Mouse (Mus musculus) liver, embryonic 12.5 days (tissue): ENCODE data around the gene Commd6. TPM values are rescaled to one million over a fixed set of nuclear protein-coding genes. Genes with fewer than 3 reads are reported as not detected.
A peak's percentile ranks its signal among the peaks of the same experiment; 100 is the strongest.

ENCODE experiments used
- ATAC-seq: fragments of 200-750 bp; cut with Nextera tagmentation; 2 replicates; pipeline ENCODE4 v1.8.0; 2017; ENCODE audit warnings: moderate number of reproducible peaks, mild to moderate bottlenecking, moderate library complexity
- H3K27ac ChIP-seq: fragments of 300-500 bp; sonication (generic); 2 replicates; pipeline ENCODE4 v1.5.1; 2016; ENCODE audit warnings: mild to moderate bottlenecking
- H3K27me3 ChIP-seq: fragments of 300-500 bp; sonication (generic); replicated peaks from 2 replicates; pipeline ENCODE4 v1.6.1; 2016; ENCODE audit warnings: mild to moderate bottlenecking, moderate library complexity
- H3K36me3 ChIP-seq: fragments of 300-500 bp; sonication (generic); 2 replicates; pipeline ENCODE4 v1.6.1; 2016; ENCODE audit warnings: mild to moderate bottlenecking, moderate library complexity
- H3K4me1 ChIP-seq: fragments of 300-500 bp; sonication (generic); 2 replicates; pipeline ENCODE4 v1.6.1; 2016
- H3K4me2 ChIP-seq: fragments of 300-500 bp; sonication (generic); 2 replicates; pipeline ENCODE4 v1.6.1; 2016; ENCODE audit warnings: mild to moderate bottlenecking, moderate library complexity
- H3K4me3 ChIP-seq: fragments of 300-500 bp; sonication (generic); 2 replicates; pipeline ENCODE4 v1.5.1; 2016; ENCODE audit warnings: mild to moderate bottlenecking, moderate library complexity
- H3K9ac ChIP-seq: fragments of 300-500 bp; sonication (generic); 2 replicates; pipeline ENCODE4 v1.6.1; 2016; ENCODE audit warnings: mild to moderate bottlenecking, moderate library complexity
- H3K9me3 ChIP-seq: fragments of 300-500 bp; sonication (generic); replicated peaks from 2 replicates; pipeline ENCODE4 v1.6.1; 2016; ENCODE audit warnings: mild to moderate bottlenecking, moderate library complexity
- WGBS: fragments of 180-500 bp; shearing (Covaris S2); methylation state at CpG from one replicate; pipeline ENCODE4 v1.1.7; 2016; ENCODE audit not compliant: insufficient replicate concordance; 5-methylcytosine and 5-hydroxymethylcytosine counted together
- polyA plus RNA-seq: library from polyadenylated mRNA; unstranded; fragments of >200 nt; fragmentation: Nextera tagmentation; extraction: Ambion mirVana; gene quantifications from 2 replicates; pipeline ENCODE4 v1.2.1, GENCODE M21; 2016

Gene Commd6
- polyA plus RNA-seq, 1 experiment from 2014 or later = 64.2 TPM

DNA sequence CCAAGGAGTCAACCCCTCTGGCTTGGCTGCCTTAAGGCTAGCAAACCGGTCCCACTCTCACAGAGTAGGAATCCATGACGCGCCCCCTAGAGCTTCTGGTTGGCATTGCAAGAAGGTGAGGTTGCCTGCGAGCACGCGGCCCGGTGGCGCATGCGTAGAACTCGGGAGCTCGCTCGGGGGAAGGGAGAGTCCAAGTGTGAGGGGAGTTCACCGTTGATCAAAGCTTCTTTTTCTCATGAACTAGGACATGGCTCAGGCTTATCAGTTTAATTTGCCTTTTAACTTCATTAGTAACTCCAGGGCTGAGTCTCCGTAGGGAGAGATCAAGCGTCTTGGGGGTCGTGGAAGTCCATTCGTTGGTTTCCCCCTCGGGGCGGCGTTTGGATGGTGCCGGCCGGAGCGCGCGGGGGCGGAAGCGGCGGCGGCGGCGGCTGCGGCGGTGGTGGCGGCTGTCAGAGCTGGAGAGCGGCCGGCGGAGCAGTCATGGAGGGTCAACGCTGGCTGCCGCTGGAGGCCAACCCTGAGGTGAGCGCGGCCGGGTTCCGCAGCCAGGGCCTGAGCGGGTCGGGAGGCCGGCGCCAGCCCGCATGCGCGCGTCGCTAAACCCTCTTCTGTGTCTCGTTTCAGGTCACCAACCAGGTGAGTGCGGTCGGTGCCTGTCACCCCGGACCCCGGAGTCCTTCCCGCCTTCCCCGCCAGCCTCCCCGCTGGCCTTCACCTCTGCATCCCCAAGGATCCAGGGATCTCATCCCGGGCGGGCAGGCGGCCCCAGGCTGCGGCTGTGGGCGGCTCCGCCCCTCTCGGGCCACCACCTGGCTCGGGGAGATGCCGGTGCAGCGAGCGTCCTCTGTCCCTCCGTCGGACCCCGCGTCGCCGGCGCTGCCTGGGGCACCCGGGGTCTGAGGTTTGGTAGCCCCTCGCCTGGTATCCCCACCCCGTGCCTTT, 13.4 kb upstream of the Commd6 start, which contains the start of gene Uchl3:
Gene Uchl3, plus strand, starts transcription at position 387 of the 945 bp plus-strand sequence.
- Histone ChIP-seq H3K9me3 (no peaks in the 10 kb centered on the region), H3K27ac (peak within 1 kb of the TSS; percentile 73; the same call in 1 of the 2 replicates), H3K9ac (peak within 1 kb of the TSS; percentile 83), H3K4me3 (peak within 1 kb of the TSS; percentile 93), H3K4me2 (peak within 1 kb of the TSS; percentile 98), H3K4me1 (peaks cover 22% of the 10 kb centered on the region), H3K27me3 (no peaks in the 10 kb centered on the region), H3K36me3 (no peaks in the 10 kb centered on the region)
- peak; percentile 90 for ATAC-seq
- under 1% methylated on average over 73 of the region's 81 CpGs for WGBS

DNA sequence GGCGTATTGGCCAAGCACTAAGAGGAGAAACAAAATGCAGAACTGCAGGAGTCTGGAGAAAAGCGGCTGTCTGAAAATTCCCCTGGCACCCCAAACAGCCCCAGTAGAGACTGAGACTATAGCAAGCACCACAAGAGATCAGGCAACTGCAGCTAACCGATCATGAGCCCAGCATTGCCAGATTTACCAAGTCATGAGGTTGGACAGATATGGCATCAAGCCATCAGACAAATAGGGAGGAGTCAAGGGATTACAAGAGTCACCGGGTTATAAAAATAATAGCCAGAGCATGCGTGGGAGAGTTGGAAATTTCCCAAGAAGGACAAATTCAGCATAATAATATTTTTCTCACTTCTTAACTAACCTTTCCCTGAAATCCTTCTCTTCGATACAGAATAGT, 12.1 kb upstream of the Commd6 start:
- H3K4me2 ChIP-seq = no peak overlapping the region
- no peaks in the 10 kb centered on the region for H3K36me3 ChIP-seq
- no peak overlapping the region for H3K4me3 ChIP-seq
- H3K27ac ChIP-seq = no peak overlapping the region
- 86% methylated on average over 6 of the region's 6 CpGs for WGBS
- peaks cover 22% of the 10 kb centered on the region for H3K4me1 ChIP-seq
- H3K9ac ChIP-seq = no peak overlapping the region
- H3K9me3 ChIP-seq = no peaks in the 10 kb centered on the region
- no peaks in the 10 kb centered on the region for H3K27me3 ChIP-seq
- no peak for ATAC-seq

DNA sequence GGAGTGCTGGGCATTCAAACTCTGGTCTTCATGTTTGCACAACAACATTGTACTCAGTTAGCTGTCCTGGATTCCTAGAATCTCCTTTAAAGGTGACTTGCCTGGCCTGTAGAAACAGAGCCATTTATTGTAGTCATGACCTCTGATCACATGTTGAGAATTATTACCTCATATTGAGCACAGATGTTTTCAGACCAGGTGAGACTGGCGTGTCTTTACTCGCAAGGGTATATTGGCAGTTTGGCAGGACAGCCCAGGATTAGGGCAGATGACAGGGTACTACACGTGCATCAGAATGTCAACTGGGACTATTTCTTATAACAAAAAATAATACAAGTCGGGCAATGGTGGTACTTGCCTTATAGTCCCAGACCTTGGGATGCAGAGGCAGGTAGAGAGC, 10.1 kb upstream of the Commd6 start:
- H3K36me3 ChIP-seq = no peaks in the 10 kb centered on the region
- H3K4me3 ChIP-seq = no peak overlapping the region
- no peaks in the 10 kb centered on the region for H3K9me3 ChIP-seq
- H3K4me1 ChIP-seq = peaks cover 12% of the 10 kb centered on the region
- WGBS = 72% methylated on average over 4 of the region's 4 CpGs
- no peak for ATAC-seq
- H3K4me2 ChIP-seq = no peak overlapping the region
- H3K9ac ChIP-seq = no peak overlapping the region
- no peak overlapping the region for H3K27ac ChIP-seq
- no peaks in the 10 kb centered on the region for H3K27me3 ChIP-seq

DNA sequence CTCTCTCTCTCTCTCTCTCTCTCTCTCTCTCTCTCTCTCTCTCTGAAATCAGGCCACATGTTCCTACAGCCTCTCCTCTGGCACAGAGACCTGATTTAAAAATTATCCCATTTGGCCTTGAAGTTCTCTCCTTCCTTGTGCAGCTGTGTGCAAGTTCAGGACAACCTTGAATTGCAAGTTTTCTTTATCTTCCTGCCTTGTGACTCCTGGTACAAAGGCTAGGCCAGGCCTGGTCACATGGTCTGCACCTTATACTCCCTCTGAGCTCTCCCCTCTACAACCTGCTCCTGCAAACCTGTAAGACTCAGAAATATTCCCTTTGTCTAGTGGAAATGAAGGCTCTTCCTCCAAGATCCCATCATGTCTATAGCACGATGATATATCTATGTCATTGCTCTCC, 4.5 kb upstream of the Commd6 start:
- no peak for ATAC-seq
- Histone ChIP-seq H3K27ac (no peak overlapping the region), H3K4me3 (no peak overlapping the region), H3K27me3 (no peaks in the 10 kb centered on the region), H3K4me2 (no peak overlapping the region), H3K4me1 (no peaks in the 10 kb centered on the region; the same call in 1 of the 2 replicates), H3K9me3 (no peaks in the 10 kb centered on the region), H3K36me3 (no peaks in the 10 kb centered on the region), H3K9ac (no peak overlapping the region)
- WGBS = 71% methylated on average over 1 of the region's 1 CpGs

DNA sequence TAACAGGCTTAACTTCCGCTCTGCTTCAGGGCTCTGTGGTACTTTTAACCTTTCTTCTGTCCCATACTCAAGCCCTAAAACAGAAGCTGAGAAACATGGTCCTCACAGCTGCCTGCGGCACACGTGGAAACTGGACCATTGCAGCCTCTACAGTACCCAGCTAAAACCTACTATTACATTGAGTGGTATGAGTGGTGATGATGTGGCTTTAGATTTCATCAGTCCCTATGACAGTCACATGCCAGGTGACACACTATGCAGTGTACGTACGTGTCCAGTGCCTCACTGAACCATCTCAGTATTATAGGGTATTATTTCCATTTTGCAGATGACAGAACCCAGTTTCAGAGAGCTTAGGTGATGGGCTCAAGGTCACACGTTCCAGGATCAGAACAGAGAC, 3.1 kb downstream of the Commd6 start:
- no peaks in the 10 kb centered on the region for H3K9me3 ChIP-seq
- no peak overlapping the region for H3K4me2 ChIP-seq

DNA sequence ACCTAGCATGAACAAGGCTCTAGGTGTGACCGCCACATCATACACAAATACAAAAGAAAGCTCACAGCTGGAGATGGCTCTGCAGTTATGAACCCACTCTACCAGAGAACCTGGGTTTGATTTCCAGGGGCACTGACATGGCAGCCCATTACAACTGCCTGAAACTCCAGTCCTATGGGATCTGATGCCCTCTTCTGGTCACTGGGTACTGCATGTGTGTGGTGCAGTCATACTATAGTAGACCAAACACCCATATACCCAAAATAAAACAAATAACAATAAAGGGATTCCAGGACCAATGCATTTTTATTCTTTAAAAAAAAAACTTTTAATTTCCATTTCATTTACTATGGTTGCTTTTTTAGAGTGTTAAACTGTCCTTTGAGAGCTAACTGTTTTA, 4.7 kb downstream of the Commd6 start:
- H3K4me3 ChIP-seq = no peak overlapping the region
- H3K9me3 ChIP-seq = no peaks in the 10 kb centered on the region
- no peak overlapping the region for H3K4me2 ChIP-seq
- H3K4me1 ChIP-seq = peaks cover 12% of the 10 kb centered on the region
- ATAC-seq = no peak
- H3K9ac ChIP-seq = no peak overlapping the region
- H3K27me3 ChIP-seq = no peaks in the 10 kb centered on the region
- 83% methylated on average over 1 of the region's 1 CpGs for WGBS
- no peak overlapping the region for H3K27ac ChIP-seq
- peaks cover 36% of the 10 kb centered on the region for H3K36me3 ChIP-seq

More for the DNA sequence above, 3.1 kb downstream of the Commd6 start:
- Histone ChIP-seq H3K36me3 (peaks cover 29% of the 10 kb centered on the region), H3K27me3 (no peaks in the 10 kb centered on the region), H3K4me3 (no peak overlapping the region), H3K27ac (no peak overlapping the region), H3K9ac (no peak overlapping the region), H3K4me1 (peaks cover 12% of the 10 kb centered on the region)
- 83% methylated on average over 6 of the region's 6 CpGs for WGBS
- ATAC-seq = no peak

DNA sequence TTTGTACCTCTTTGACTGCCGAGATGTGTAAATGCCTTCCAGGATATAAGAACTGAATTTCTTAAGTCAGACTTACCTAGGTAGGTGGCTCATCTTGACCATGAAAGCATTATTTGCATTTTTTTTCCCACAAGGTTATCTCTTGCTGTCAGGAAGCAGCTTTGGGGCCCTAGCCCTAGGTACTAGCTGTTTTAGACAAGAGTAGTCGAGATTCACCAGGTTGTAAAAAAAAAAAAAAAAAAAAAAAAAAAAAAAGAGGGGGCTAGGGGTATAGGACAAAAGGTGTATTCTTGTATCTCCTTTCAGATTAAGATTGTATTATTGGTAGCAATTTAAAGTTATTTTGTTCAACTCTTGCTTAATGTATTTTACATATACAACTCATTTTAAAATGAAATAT, 9.9 kb downstream of the Commd6 start:
- H3K9me3 ChIP-seq = no peaks in the 10 kb centered on the region
- no peak overlapping the region for H3K27ac ChIP-seq
- H3K36me3 ChIP-seq = peaks cover 34% of the 10 kb centered on the region
- no peak overlapping the region for H3K9ac ChIP-seq
- ATAC-seq = no peak
- no peak overlapping the region for H3K4me2 ChIP-seq
- 51% methylated on average over 2 of the region's 2 CpGs for WGBS
- H3K4me3 ChIP-seq = no peak overlapping the region
- H3K27me3 ChIP-seq = no peaks in the 10 kb centered on the region
- H3K4me1 ChIP-seq = no peaks in the 10 kb centered on the region

DNA sequence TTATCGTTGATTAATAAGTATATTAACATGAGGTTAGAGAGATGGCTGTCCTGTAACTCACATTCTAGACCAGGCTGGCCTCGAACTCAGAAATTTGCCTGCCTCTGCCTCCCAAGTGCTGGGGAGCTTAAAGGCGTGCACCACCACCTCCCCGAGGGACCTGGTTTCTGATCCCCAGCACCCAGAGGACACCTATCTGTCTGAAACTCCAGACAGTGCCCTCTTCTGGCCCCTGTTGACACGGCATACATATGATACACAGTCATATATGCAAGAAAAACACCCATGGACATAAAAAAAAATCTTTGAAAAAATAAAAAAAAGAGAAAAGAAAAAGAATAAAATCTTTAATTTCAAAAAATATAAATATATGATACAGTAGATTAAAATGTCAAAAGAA, 22.8 kb downstream of the Commd6 start:
- Histone ChIP-seq H3K4me2 (no peak overlapping the region), H3K27ac (no peak overlapping the region), H3K36me3 (no peaks in the 10 kb centered on the region), H3K4me1 (no peaks in the 10 kb centered on the region), H3K4me3 (no peak overlapping the region), H3K9ac (no peak overlapping the region), H3K9me3 (no peaks in the 10 kb centered on the region), H3K27me3 (no peaks in the 10 kb centered on the region)
- 66% methylated on average over 5 of the region's 5 CpGs for WGBS
- ATAC-seq = no peak

DNA sequence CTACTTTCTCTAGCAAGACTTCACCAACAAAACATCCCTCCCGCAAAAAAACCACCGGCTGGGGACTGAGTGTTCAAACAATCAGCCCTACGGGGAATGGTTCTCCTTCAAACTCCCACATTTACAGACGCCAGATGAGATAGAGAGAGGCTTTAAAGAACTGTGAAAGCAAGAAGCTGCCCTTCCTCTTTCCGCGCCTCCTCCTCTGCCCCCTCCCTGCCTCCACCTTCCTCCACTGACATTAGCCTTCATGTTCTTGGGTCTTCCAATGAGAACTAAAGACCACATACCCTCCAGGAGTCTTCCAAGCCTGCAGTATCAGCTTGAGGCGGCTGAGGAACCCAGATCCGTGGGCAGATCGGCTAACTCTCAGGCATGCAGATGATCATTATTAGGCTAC, 24.3 kb downstream of the Commd6 start:
- Histone ChIP-seq H3K36me3 (no peaks in the 10 kb centered on the region), H3K4me1 (no peaks in the 10 kb centered on the region), H3K9me3 (no peaks in the 10 kb centered on the region), H3K9ac (no peak overlapping the region), H3K4me2 (no peak overlapping the region), H3K27me3 (no peaks in the 10 kb centered on the region), H3K27ac (no peak overlapping the region), H3K4me3 (no peak overlapping the region)
- no peak for ATAC-seq
- WGBS = 29% methylated on average over 9 of the region's 9 CpGs

DNA sequence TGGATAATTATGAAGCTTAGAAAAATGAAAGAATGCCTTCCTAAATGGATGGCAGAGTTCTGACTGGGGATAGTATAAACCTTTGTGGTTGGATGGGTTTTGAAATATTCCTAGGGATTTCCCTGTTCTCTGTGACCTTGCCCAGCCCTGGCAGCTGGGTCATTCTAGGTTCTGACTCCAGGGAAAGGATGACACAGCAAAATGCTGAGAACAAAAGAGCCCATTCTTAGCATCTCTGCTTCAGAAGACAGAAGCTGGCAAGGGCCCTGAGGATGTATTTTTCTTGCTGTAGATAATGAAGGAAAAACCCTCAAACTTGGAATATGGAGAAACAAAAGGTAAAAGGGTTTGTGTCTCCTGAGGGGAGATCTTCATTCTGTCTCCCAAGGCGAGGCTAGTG, 27.3 kb downstream of the Commd6 start:
- Histone ChIP-seq H3K9me3 (no peaks in the 10 kb centered on the region), H3K4me3 (no peak overlapping the region), H3K9ac (no peak overlapping the region), H3K27ac (no peak overlapping the region), H3K4me2 (no peak overlapping the region), H3K27me3 (peaks cover 10% of the 10 kb centered on the region), H3K4me1 (0 out of 2 replicates have a peak, but pooled peaks cover under 1% of the 10 kb centered on the region), H3K36me3 (no peaks in the 10 kb centered on the region)
- ATAC-seq = no peak
- WGBS = 54% methylated on average over 1 of the region's 1 CpGs

DNA sequence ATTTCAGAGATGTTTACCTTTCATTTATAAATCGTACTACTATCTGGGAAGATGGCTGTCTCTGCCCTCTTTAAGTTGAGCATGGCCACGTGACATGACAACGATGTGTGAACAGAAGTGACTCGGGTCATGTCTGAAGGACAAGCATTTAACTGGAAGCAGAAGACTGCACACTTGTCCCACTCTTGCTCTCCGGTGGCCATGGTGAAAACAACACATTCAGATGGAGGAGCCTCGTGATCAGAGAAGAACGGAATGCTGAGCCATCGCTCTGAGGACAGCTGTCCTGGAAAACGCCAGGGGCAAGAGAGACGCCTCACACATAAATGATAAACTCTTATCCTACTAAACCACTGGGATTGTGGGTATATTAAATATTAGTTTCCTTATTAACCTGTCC, 29.8 kb downstream of the Commd6 start:
- no peak for ATAC-seq
- peaks cover 20% of the 10 kb centered on the region for H3K27me3 ChIP-seq
- no peak overlapping the region for H3K4me2 ChIP-seq
- no peaks in the 10 kb centered on the region for H3K36me3 ChIP-seq
- no peak overlapping the region for H3K9ac ChIP-seq
- H3K27ac ChIP-seq = no peak overlapping the region
- H3K4me1 ChIP-seq = 0 out of 2 replicates have a peak, but pooled peaks cover 8% of the 10 kb centered on the region
- no peaks in the 10 kb centered on the region for H3K9me3 ChIP-seq
- H3K4me3 ChIP-seq = no peak overlapping the region
- WGBS = 57% methylated on average over 10 of the region's 10 CpGs

DNA sequence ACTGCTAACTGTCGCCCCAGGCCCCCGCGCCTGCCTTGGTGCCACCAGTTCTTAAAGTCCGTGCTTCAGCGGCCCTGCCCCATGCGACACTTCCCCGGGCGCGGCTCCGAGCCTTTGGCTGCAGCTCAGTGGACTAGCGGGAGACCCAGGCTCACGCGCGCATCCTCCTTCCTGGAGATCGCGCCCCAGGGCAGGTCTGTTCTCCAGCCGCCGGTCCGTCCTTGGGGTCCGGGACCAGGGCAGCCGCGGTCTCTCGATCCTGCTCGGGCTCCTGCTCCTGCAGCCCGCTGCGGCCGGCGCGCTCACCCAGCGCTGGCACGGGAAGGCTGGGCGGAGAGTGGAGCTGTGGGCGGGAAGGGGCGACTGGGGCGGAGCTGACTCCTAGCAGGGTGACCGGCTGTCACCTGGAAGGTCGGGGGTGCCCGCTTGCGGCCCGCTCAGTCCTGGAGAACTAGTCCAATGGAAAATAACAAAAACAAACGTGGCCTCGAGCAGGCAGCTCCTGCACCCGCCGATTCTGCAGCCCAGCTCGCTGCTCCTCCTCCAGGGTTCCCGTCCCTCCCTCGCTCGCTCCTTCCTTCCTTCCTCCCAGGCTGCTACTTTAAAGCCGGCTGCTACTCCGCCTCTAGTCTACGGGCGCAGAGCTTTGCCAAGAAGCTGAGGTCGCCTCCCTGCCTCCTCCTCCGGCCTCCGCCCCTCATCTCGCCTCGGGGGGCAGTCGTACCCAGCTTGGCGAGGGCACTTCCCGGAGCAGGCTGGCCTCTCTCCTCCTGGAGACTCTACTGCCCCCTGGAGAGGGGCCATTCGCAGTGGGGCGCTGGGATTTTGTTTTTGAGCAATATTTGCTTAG, 31.7 kb downstream of the Commd6 start, which contains the start of gene Tbc1d4:
Gene Tbc1d4, minus strand, starts transcription at position 673 of the 850 bp plus-strand sequence.
- Histone ChIP-seq H3K27me3 (peaks cover 20% of the 10 kb centered on the region), H3K9me3 (no peaks in the 10 kb centered on the region), H3K9ac (peak within 1 kb of the TSS; percentile 58), H3K4me3 (peak within 1 kb of the TSS; percentile 64), H3K4me1 (0 out of 2 replicates have a peak, but pooled peaks cover 8% of the 10 kb centered on the region), H3K4me2 (peak within 1 kb of the TSS; percentile 86), H3K27ac (no peak within 1 kb of the TSS), H3K36me3 (no peaks in the 10 kb centered on the region)
- WGBS = under 1% methylated on average over 62 of the region's 62 CpGs
- peak; percentile 79 for ATAC-seq
